In the genomic region with DNA sequence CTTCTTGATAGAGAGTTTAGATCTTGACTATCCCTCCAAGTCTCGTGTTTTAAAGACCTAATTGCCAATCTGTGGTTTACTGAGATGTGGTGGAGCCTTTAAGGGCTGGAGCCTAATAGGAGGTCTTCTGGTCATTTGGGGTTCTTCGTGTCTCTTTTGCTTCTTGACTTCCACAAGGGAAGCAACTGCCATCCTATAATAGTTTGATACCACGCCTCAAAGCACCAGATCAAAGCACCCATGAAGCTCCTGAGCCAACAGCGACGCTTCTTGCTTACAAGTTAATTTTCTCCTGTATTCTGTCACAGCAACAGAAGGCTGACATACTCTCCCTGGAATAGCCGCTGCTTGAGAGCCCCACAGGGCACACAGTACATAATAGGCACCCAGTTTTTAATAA, we compare ENCODE assay signal across 30 mouse cellular contexts. TPM values are rescaled to one million over a fixed set of nuclear protein-coding genes. Genes with fewer than 3 reads are reported as not detected.
DNase-seq lines count a peak whose midpoint lies in the region; ATAC-seq and TF ChIP-seq lines count a peak whose summit lies in the region.
"Had no signal": no experiment of that assay in that cellular context is flagged by ENCODE, and none has a peak within 500 bp of the region (broad histone marks: within the 10 kb centered on the region; RNA-seq: fewer than 3 reads in every experiment).

No protein-coding gene starts in this region.

- ATAC-seq in heart, embryonic 12.5 days (ENCODE audit: insufficient number of reproducible peaks, low FRiP score) = no peak
- ATAC-seq: forebrain, embryonic 13.5 days; forebrain, embryonic 16.5 days; hindbrain, embryonic 16.5 days; inflammation-experienced regulatory T-cells, adult 6 months; Patski had no signal

- no peak overlapping the region for H3K27ac ChIP-seq in heart, embryonic 12.5 days (ENCODE audit: poor library complexity, severe bottlenecking)
- peak overlapping the region; percentile 95 for H3K27ac ChIP-seq in thymus, adult 2 months (ENCODE audit: control insufficient read depth, insufficient read depth, low read length)
- H3K27ac ChIP-seq: embryonic facial prominence, embryonic 12.5 days; forebrain, embryonic 13.5 days; heart, embryonic 15.5 days; hindbrain, embryonic 10.5 days; hindbrain, embryonic 13.5 days had no signal

- no peaks in the 10 kb centered on the region for H3K36me3 ChIP-seq in heart, embryonic 12.5 days
- no peaks in the 10 kb centered on the region for H3K36me3 ChIP-seq in thymus, adult 2 months (ENCODE audit: control insufficient read depth, insufficient read depth, low read length)
- H3K36me3 ChIP-seq: embryonic facial prominence, embryonic 12.5 days; G1E; heart, embryonic 15.5 days; hindbrain, embryonic 10.5 days; hindbrain, embryonic 13.5 days had no signal

- no peak for TF ChIP-seq CTCF in thymus, adult 2 months (IDR thresholded peaks at IDR 0.05; ENCODE audit: borderline replicate concordance, control insufficient read depth, extremely low read depth, insufficient read depth, low read length, poor library complexity)

- 77% methylated on average over 6 of the region's 6 CpGs for WGBS in heart, embryonic 12.5 days
- 65% methylated on average over 6 of the region's 6 CpGs for WGBS in thymus, adult 2 months

- H3K9me3 ChIP-seq in heart, embryonic 12.5 days (replicated peaks) = no peaks in the 10 kb centered on the region
- H3K9me3 ChIP-seq: embryonic facial prominence, embryonic 12.5 days; forebrain, embryonic 13.5 days; G1E; heart, embryonic 15.5 days; hindbrain, embryonic 10.5 days; hindbrain, embryonic 13.5 days had no signal

- peaks cover 5% of the 10 kb centered on the region for H3K4me1 ChIP-seq in heart, embryonic 12.5 days (replicated peaks)
- peaks cover 47% of the 10 kb centered on the region for H3K4me1 ChIP-seq in thymus, adult 2 months (replicated peaks; ENCODE audit: control insufficient read depth, insufficient read depth, low read length)

- no peak for TF ChIP-seq POLR2A in thymus, adult 2 months (IDR thresholded peaks at IDR 0.05; ENCODE audit: control insufficient read depth, extremely low read depth, insufficient read depth, low read length, poor library complexity)

- no peak overlapping the region for H3K4me3 ChIP-seq in heart, embryonic 12.5 days
- H3K4me3 ChIP-seq in thymus, adult 2 months (ENCODE audit: control insufficient read depth, insufficient read depth, low read length) = no peak overlapping the region
- H3K4me3 ChIP-seq: embryonic facial prominence, embryonic 12.5 days; erythroblast, embryonic 14.5 days; forebrain, embryonic 13.5 days; heart, embryonic 15.5 days; hindbrain, embryonic 10.5 days; hindbrain, embryonic 13.5 days had no signal

- DNase-seq in heart, adult 11 months = peak; percentile 64
- no peak for DNase-seq in thymus, adult 2 months
- no peak for DNase-seq in thymus, postnatal 4 days
- peak; percentile 50 for DNase-seq in induced T-regulatory cell, adult 2 months (ENCODE audit: low read depth)
- no peak for DNase-seq in natural killer cell, adult 2 months (ENCODE audit: low spot score in 2 of 2)
- no peak for DNase-seq in kidney, postnatal 4 days
- DNase-seq: adrenal gland, postnatal 10 days; adrenal gland, postnatal 36 days; B cell, adult 2 months; cerebellum, adult 18-20 months; cerebellum, adult 9-10 months; cerebellum, postnatal 14 days; gastrocnemius, postnatal 10 days; gastrocnemius, postnatal 36 days; heart, postnatal 10 days; heart, postnatal 36 days had no signal

- H3K9ac ChIP-seq in heart, embryonic 12.5 days = no peak overlapping the region
- H3K9ac ChIP-seq: embryonic facial prominence, embryonic 12.5 days; forebrain, embryonic 13.5 days; heart, embryonic 15.5 days; hindbrain, embryonic 13.5 days had no signal

- no peaks in the 10 kb centered on the region for H3K27me3 ChIP-seq in heart, embryonic 12.5 days (replicated peaks)
- no peaks in the 10 kb centered on the region for H3K27me3 ChIP-seq in thymus, adult 2 months (ENCODE audit: control insufficient read depth, insufficient read depth, low read length)
- H3K27me3 ChIP-seq: CH12.LX; embryonic facial prominence, embryonic 12.5 days; heart, embryonic 15.5 days; Patski had no signal

- H3K4me2 ChIP-seq in heart, embryonic 12.5 days = no peak overlapping the region
- H3K4me2 ChIP-seq: embryonic facial prominence, embryonic 12.5 days; forebrain, embryonic 13.5 days; heart, embryonic 11.5 days; heart, embryonic 15.5 days; hindbrain, embryonic 13.5 days had no signal

RNA-seq across cellular contexts. Expression of gene Cyld, which starts 4.0 kb away (rescaled TPM):
- 12.0 and 12.9 TPM in 2 replicates for polyA plus RNA-seq in heart, embryonic 12.5 days (2016; fragmentation: Nextera tagmentation; extraction: Ambion mirVana)
- 17.1 and 19.4 TPM in 2 replicates for polyA plus RNA-seq in thymus, adult 2 months (2012; rRNA removed)

RNA-seq across cellular contexts. Expression of gene Nod2, which starts 45.8 kb away (rescaled TPM):
- polyA plus RNA-seq in heart, embryonic 12.5 days (2016; fragmentation: Nextera tagmentation; extraction: Ambion mirVana) = 0.10 and 0.17 TPM in 2 replicates
- 2.7 and 3.0 TPM in 2 replicates for polyA plus RNA-seq in thymus, adult 2 months (2012; rRNA removed)
- polyA plus RNA-seq: erythroblast, embryonic 14.5 days; Patski had no signal

RNA-seq across cellular contexts. Expression of gene Snx20, which starts 56.9 kb away (rescaled TPM):
- polyA plus RNA-seq in heart, embryonic 12.5 days (2016; fragmentation: Nextera tagmentation; extraction: Ambion mirVana) = 1.1 and 1.2 TPM in 2 replicates
- 52.3 and 69.5 TPM in 2 replicates for polyA plus RNA-seq in thymus, adult 2 months (2012; rRNA removed)

Comparison
In these comparisons a context has a peak if more than half of its experiments do, and no peak if none do; other contexts are left out.
1. DNase-seq: peak in heart, adult 11 months (single experiment) and induced T-regulatory cell, adult 2 months (single experiment); none in thymus, adult 2 months (single experiment), thymus, postnatal 4 days (single experiment), natural killer cell, adult 2 months (0 of 2) and kidney, postnatal 4 days (0 of 2).
2. RNA of gene Snx20, which starts 56.9 kb away (polyA plus RNA-seq): 52.3 to 69.5 TPM in thymus, adult 2 months; 1.1 to 1.2 TPM in heart, embryonic 12.5 days; every median in the first group is over 10 times any median in the second.